Comparison of ENCODE assay signal across 9 mouse cellular contexts in genomic region chr5:30998306-30998705, GRCm38 (mm10). TPM values are rescaled to one million over a fixed set of nuclear protein-coding genes. Genes with fewer than 3 reads are reported as not detected.
A peak's percentile ranks its signal among the peaks of the same experiment; 100 is the strongest.
DNase-seq lines count a peak whose midpoint lies in the region; ATAC-seq and TF ChIP-seq lines count a peak whose summit lies in the region.
"Had no signal": no experiment of that assay in that cellular context is flagged by ENCODE, and none has a peak within 500 bp of the region (broad histone marks: within the 10 kb centered on the region; RNA-seq: fewer than 3 reads in every experiment).

No protein-coding gene starts in this region.

- no peaks in the 10 kb centered on the region for H3K36me3 ChIP-seq in hindbrain, embryonic 11.5 days (ENCODE audit: control insufficient read depth, insufficient read depth, low read length)
- H3K36me3 ChIP-seq in hindbrain, embryonic 16.5 days (ENCODE audit: control insufficient read depth, insufficient read depth, low read length): no peaks in the 10 kb centered on the region
- H3K36me3 ChIP-seq in E14TG2a.4 (ENCODE audit: insufficient read depth, low read length): no peaks in the 10 kb centered on the region
- H3K36me3 ChIP-seq in stomach, postnatal 0 days (ENCODE audit: control insufficient read depth, insufficient read depth, low read length): no peaks in the 10 kb centered on the region

- no peak overlapping the region for H3K9ac ChIP-seq in hindbrain, embryonic 11.5 days (ENCODE audit: low read depth, low read length)
- H3K9ac ChIP-seq in hindbrain, embryonic 16.5 days (ENCODE audit: low read depth, low read length): no peak overlapping the region
- H3K9ac ChIP-seq in stomach, postnatal 0 days (ENCODE audit: low read length): no peak overlapping the region

- DNase-seq in hindbrain, embryonic 11.5 days (ENCODE audit: low spot score): peak; percentile 59
- DNase-seq in brain, adult 2 months (ENCODE audit: low read depth, low spot score): peak; percentile 46
- no peak for DNase-seq in lung, adult 2 months
- peak; percentile 71 for DNase-seq in stomach, postnatal 0 days (ENCODE audit: low spot score)
- no peak for DNase-seq in cerebellum, adult 11-12 months

- no peaks in the 10 kb centered on the region for H3K9me3 ChIP-seq in hindbrain, embryonic 11.5 days (ENCODE audit: control insufficient read depth, low read length)
- no peaks in the 10 kb centered on the region for H3K9me3 ChIP-seq in hindbrain, embryonic 16.5 days (ENCODE audit: control insufficient read depth, low read length)
- H3K9me3 ChIP-seq in E14TG2a.4 (ENCODE audit: low read length): no peaks in the 10 kb centered on the region
- H3K9me3 ChIP-seq in stomach, postnatal 0 days (ENCODE audit: control insufficient read depth, low read length): no peaks in the 10 kb centered on the region

- H3K4me1 ChIP-seq in hindbrain, embryonic 11.5 days (replicated peaks; ENCODE audit: control insufficient read depth, insufficient read depth, low read length): no peaks in the 10 kb centered on the region
- no peaks in the 10 kb centered on the region for H3K4me1 ChIP-seq in hindbrain, embryonic 16.5 days (ENCODE audit: control insufficient read depth, insufficient read depth, low read depth, low read length)
- H3K4me1 ChIP-seq in E14TG2a.4 (replicated peaks; ENCODE audit: low read depth, low read length): 0 out of 2 replicates have a peak, but pooled peaks cover 2% of the 10 kb centered on the region
- no peaks in the 10 kb centered on the region for H3K4me1 ChIP-seq in lung, adult 2 months (ENCODE audit: control insufficient read depth, insufficient read depth, low read length)
- no peaks in the 10 kb centered on the region for H3K4me1 ChIP-seq in stomach, postnatal 0 days (replicated peaks; ENCODE audit: control insufficient read depth, insufficient read depth)

- no peak for TF ChIP-seq EP300 in stomach, postnatal 0 days (optimal IDR thresholded peaks at IDR 0.05)

- 26% methylated on average over 5 of the region's 5 CpGs for WGBS in hindbrain, embryonic 11.5 days
- WGBS in hindbrain, embryonic 16.5 days: 33% methylated on average over 5 of the region's 5 CpGs
- 28% methylated on average over 5 of the region's 5 CpGs for WGBS in lung, adult 2 months
- 34% methylated on average over 5 of the region's 5 CpGs for WGBS in stomach, postnatal 0 days

- no peak for TF ChIP-seq POLR2A in lung, adult 2 months (IDR thresholded peaks at IDR 0.05; ENCODE audit: borderline replicate concordance, extremely low read depth, low read depth, low read length)

- H3K27ac ChIP-seq in hindbrain, embryonic 11.5 days (ENCODE audit: low read depth, low read length): no peak overlapping the region
- H3K27ac ChIP-seq in hindbrain, embryonic 16.5 days (ENCODE audit: low read depth, low read length): no peak overlapping the region
- H3K27ac ChIP-seq in stomach, postnatal 0 days (replicated peaks): no peak overlapping the region

- no peak overlapping the region for H3K4me3 ChIP-seq in hindbrain, embryonic 11.5 days (ENCODE audit: low read depth, low read length)
- H3K4me3 ChIP-seq in hindbrain, embryonic 16.5 days (ENCODE audit: low read length): no peak overlapping the region
- no peak overlapping the region for H3K4me3 ChIP-seq in E14TG2a.4 (replicated peaks; ENCODE audit: low read length)
- H3K4me3 ChIP-seq in lung, adult 2 months (replicated peaks; ENCODE audit: extremely low read depth, low read depth, low read length): no peak overlapping the region
- no peak overlapping the region for H3K4me3 ChIP-seq in stomach, postnatal 0 days (ENCODE audit: low read depth, low read length)
- H3K4me3 ChIP-seq: erythroblast, embryonic 14.5 days had no signal

- no peak overlapping the region for H3K4me2 ChIP-seq in hindbrain, embryonic 11.5 days (replicated peaks; ENCODE audit: low read depth, low read length)
- H3K4me2 ChIP-seq in hindbrain, embryonic 16.5 days (ENCODE audit: low read length): no peak overlapping the region
- H3K4me2 ChIP-seq in stomach, postnatal 0 days (replicated peaks; ENCODE audit: low read depth): no peak overlapping the region

- no peaks in the 10 kb centered on the region; the same call in 1 of the 2 replicates for H3K27me3 ChIP-seq in hindbrain, embryonic 11.5 days (ENCODE audit: control insufficient read depth, insufficient read depth, low read length)
- H3K27me3 ChIP-seq in hindbrain, embryonic 16.5 days (replicated peaks; ENCODE audit: control insufficient read depth, insufficient read depth, low read length): no peaks in the 10 kb centered on the region
- H3K27me3 ChIP-seq in E14TG2a.4 (ENCODE audit: insufficient read depth, low read length): no peaks in the 10 kb centered on the region
- no peaks in the 10 kb centered on the region for H3K27me3 ChIP-seq in stomach, postnatal 0 days (ENCODE audit: control insufficient read depth, insufficient read depth, low read length)

- TF ChIP-seq CTCF in E14TG2a.4 (conservative IDR thresholded peaks at IDR 0.05; ENCODE audit: low read length): peak; percentile 90
- peak; percentile 81 for TF ChIP-seq CTCF in lung, adult 2 months (IDR thresholded peaks at IDR 0.05; ENCODE audit: insufficient read depth, low read length)
- peak; percentile 89 for TF ChIP-seq CTCF in stomach, postnatal 0 days (IDR thresholded peaks at IDR 0.05; ENCODE audit: low read depth)

- ATAC-seq in hindbrain, embryonic 11.5 days (ENCODE audit: low FRiP score): no peak
- no peak for ATAC-seq in hindbrain, embryonic 16.5 days
- ATAC-seq in inflammation-experienced regulatory T-cells, adult 6 months: peak; percentile 82
- ATAC-seq in stomach, postnatal 0 days (ENCODE audit: low FRiP score, low TSS enrichment): peak; percentile 73

RNA-seq across cellular contexts. Expression of gene Tcf23, which starts 29.8 kb away (rescaled TPM):
- not detected in 2 replicates for polyA plus RNA-seq in hindbrain, embryonic 11.5 days (2014; fragmentation: Nextera tagmentation; extraction: Ambion mirVana)
- not detected in 2 replicates for polyA plus RNA-seq in hindbrain, embryonic 16.5 days (2015; fragmentation: Nextera tagmentation; extraction: Ambion mirVana)
- polyA plus RNA-seq in inflammation-experienced regulatory T-cells, adult 6 months (2017; shearing (Covaris generic)): not detected
- polyA plus RNA-seq in lung, adult 2 months (2012; rRNA removed): 0.95 and 1.2 TPM in 2 replicates
- polyA plus RNA-seq in stomach, postnatal 0 days (2015; fragmentation: Nextera tagmentation; extraction: Ambion mirVana): 4.3 and 4.5 TPM in 2 replicates
- polyA plus RNA-seq: erythroblast, embryonic 14.5 days had no signal

RNA-seq across cellular contexts. Expression of gene Preb, which starts 38.1 kb away (rescaled TPM):
- 96.7 and 99.1 TPM in 2 replicates for polyA plus RNA-seq in hindbrain, embryonic 11.5 days (2014; fragmentation: Nextera tagmentation; extraction: Ambion mirVana)
- polyA plus RNA-seq in hindbrain, embryonic 16.5 days (2015; fragmentation: Nextera tagmentation; extraction: Ambion mirVana): 115 and 123 TPM in 2 replicates
- 10 to 100 TPM; 56.7 to 79.6 (median 69.0) TPM for polyA plus RNA-seq in inflammation-experienced regulatory T-cells, adult 6 months (2017; shearing (Covaris generic))
- polyA plus RNA-seq in lung, adult 2 months (2012; rRNA removed): 196 and 253 TPM in 2 replicates
- polyA plus RNA-seq in stomach, postnatal 0 days (2015; fragmentation: Nextera tagmentation; extraction: Ambion mirVana): 88.1 and 93.1 TPM in 2 replicates

RNA-seq across cellular contexts. Expression of gene Atraid, which starts 49.8 kb away (rescaled TPM):
- polyA plus RNA-seq in hindbrain, embryonic 11.5 days (2014; fragmentation: Nextera tagmentation; extraction: Ambion mirVana): 111 and 117 TPM in 2 replicates
- polyA plus RNA-seq in hindbrain, embryonic 16.5 days (2015; fragmentation: Nextera tagmentation; extraction: Ambion mirVana): 174 and 195 TPM in 2 replicates
- polyA plus RNA-seq in inflammation-experienced regulatory T-cells, adult 6 months (2017; shearing (Covaris generic)): 10 to 100 TPM; 61.6 to 98.6 (median 81.7) TPM
- polyA plus RNA-seq in lung, adult 2 months (2012; rRNA removed): 113 and 122 TPM in 2 replicates
- 192 and 197 TPM in 2 replicates for polyA plus RNA-seq in stomach, postnatal 0 days (2015; fragmentation: Nextera tagmentation; extraction: Ambion mirVana)

RNA-seq across cellular contexts. Expression of gene Slc5a6, which starts 50.4 kb away (rescaled TPM):
- 6.3 and 7.6 TPM in 2 replicates for polyA plus RNA-seq in hindbrain, embryonic 11.5 days (2014; fragmentation: Nextera tagmentation; extraction: Ambion mirVana)
- 30.1 and 31.6 TPM in 2 replicates for polyA plus RNA-seq in hindbrain, embryonic 16.5 days (2015; fragmentation: Nextera tagmentation; extraction: Ambion mirVana)
- 1 to 10 TPM; 4.9 to 7.0 (median 4.9) TPM for polyA plus RNA-seq in inflammation-experienced regulatory T-cells, adult 6 months (2017; shearing (Covaris generic))
- 16.3 and 19.1 TPM in 2 replicates for polyA plus RNA-seq in lung, adult 2 months (2012; rRNA removed)
- 4.2 TPM in 2 replicates for polyA plus RNA-seq in stomach, postnatal 0 days (2015; fragmentation: Nextera tagmentation; extraction: Ambion mirVana)

RNA-seq across cellular contexts. Expression of gene Cgref1, which starts 52.9 kb away (rescaled TPM):
- 6.9 and 7.6 TPM in 2 replicates for polyA plus RNA-seq in hindbrain, embryonic 11.5 days (2014; fragmentation: Nextera tagmentation; extraction: Ambion mirVana)
- polyA plus RNA-seq in hindbrain, embryonic 16.5 days (2015; fragmentation: Nextera tagmentation; extraction: Ambion mirVana): 77.3 and 89.1 TPM in 2 replicates
- polyA plus RNA-seq in inflammation-experienced regulatory T-cells, adult 6 months (2017; shearing (Covaris generic)): not detected
- polyA plus RNA-seq in lung, adult 2 months (2012; rRNA removed): 2.7 and 5.7 TPM in 2 replicates
- 22.5 and 24.8 TPM in 2 replicates for polyA plus RNA-seq in stomach, postnatal 0 days (2015; fragmentation: Nextera tagmentation; extraction: Ambion mirVana)
- polyA plus RNA-seq: erythroblast, embryonic 14.5 days had no signal

Comparison
In these comparisons a context has a peak if more than half of its experiments do, and no peak if none do; other contexts are left out.
1. ATAC-seq: peak in inflammation-experienced regulatory T-cells, adult 6 months (single experiment) and stomach, postnatal 0 days (single experiment); none in hindbrain, embryonic 11.5 days (single experiment) and hindbrain, embryonic 16.5 days (single experiment).
2. DNase-seq: peak in hindbrain, embryonic 11.5 days (single experiment), brain, adult 2 months (single experiment) and stomach, postnatal 0 days (single experiment); none in lung, adult 2 months (single experiment) and cerebellum, adult 11-12 months (single experiment).
3. Peak in every context shown above with its lines, with median percentiles within 50 percentile points of each other: CTCF ChIP-seq.